Mouse (Mus musculus) gonadal fat pad, adult 2 months (tissue): ENCODE measurements at regions not wholly inside any gene's neighbourhood (a gene's known extent, or its start where the extent isn't known, plus 50 kb on each side); places are given as distances from the start of the nearest gene placed in this dataset.

ENCODE experiments used
- DNase-seq: peaks from one replicate; pipeline ENCODE4 v3.0.0-alpha.2; 2012; ENCODE audit warnings: low read depth

DNA sequence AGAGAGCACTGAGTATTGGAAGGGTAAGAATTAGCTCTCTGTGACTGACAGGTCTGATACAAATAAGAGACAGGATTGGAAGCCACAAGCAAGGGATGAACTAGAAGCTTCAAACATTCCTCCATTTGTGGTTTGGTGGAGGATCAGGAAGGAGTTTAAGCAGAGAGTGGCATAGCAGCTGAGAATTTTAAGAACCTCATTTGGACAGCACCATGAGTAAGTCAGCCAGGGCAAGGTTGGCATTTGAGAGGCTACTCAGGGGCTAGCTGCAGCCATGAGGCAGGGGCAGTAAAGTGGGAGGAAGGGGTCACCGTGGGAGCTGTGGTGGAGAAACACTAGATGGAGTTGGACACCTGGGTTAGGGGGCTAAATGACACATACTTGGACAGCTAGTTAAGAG is 56.2 kb upstream of the Kif2a start:
- no peak for DNase-seq

DNA sequence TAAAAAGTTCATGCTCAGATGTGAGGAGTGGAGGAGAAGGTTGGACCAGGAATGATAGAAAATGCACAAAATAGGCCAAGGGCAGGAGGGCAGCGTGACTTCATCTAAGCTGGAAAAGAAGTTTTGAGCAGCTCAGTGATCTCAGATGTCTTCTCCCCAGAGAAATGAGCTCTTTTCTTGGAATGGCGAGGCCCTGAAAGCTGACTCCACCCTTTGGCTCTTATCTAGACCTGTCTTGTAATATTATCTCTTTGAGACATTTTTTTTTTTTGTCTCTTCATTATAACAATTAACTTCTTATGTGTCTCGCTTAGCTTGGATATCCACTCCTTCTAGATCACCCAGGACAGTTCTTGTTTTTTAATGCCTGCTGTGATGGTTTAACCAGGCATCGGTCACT is 53.0 kb upstream of the Kif2a start:
- DNase-seq = no peak

DNA sequence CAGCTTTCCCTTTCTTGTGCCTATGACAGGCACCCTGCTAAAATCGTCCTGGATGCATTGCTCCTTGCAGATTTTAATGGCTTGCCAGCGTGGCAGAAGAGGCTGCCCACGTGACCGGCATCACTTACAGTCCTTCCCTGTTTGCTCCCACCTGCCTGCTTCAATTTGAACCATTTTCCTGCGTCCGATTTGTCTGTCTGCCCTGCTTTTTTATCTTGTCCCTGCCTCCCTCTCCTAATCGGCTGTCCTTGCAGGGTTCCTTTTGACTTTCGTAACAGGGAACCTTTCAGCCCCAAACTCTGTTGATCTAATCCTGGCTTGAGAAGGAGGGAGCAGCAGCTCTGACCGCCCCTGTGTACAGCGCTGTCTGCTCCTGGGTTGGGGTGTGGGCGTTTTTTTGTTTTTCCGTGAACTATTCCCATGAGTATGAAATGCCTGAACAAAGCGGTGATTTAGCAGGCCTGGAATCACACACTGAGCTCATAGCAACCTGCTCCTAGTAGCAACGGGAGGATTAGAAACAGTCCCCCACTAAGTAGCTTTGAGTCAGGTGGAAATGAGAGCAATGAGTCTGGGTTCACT is 51.2 kb upstream of the Kif2a start:
- DNase-seq = no peak

DNA sequence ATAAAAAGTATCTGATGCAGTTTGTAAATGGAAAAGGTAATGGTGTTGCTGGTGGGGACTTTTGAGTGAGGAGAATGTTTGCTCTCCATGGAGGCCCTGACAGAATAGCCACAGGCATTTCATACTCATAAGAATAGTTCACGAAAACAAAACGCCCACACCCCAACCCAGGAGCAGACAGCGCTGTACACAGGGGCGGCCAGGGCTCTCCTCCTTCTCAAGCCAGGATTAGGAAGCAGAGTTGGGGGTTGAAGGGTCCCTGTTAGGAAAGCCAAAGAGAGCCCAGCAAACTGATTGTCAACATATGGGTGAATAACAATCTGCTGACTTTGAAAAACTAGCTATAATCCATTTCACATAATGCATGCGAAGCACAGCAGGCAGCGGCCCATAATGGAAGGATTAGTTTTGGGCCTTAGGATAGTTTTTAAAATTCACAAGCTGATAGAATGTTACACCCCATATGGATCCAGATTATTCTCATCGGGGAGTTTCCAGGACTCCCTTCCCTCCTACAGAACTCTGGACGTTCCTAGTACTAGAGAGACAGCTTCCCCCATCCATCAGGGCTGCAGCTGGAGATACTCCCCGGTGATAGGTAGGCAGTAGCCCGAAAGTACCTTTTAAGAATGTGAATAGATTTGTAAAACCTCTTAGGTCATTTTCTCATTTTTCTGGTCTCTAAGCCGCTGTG is 50.6 kb upstream of the Kif2a start:
- no peak for DNase-seq
